Mouse (Mus musculus) embryonic fibroblast, embryonic 13.5 days (primary cell): ENCODE data around the gene Bmyc.

ENCODE experiments used
- CTCF ChIP-seq: IDR thresholded peaks from 2 replicates; pipeline ENCODE4 v1.5.1; 2011; ENCODE audit warnings: mild to moderate bottlenecking, control low read depth, low read length, moderate library complexity, borderline replicate concordance; ENCODE audit not compliant: insufficient read depth
- POLR2A ChIP-seq: IDR thresholded peaks from 2 replicates; pipeline ENCODE4 v1.6.1; 2011; ENCODE audit warnings: low read depth, mild to moderate bottlenecking, control low read depth, low read length, moderate library complexity

DNA sequence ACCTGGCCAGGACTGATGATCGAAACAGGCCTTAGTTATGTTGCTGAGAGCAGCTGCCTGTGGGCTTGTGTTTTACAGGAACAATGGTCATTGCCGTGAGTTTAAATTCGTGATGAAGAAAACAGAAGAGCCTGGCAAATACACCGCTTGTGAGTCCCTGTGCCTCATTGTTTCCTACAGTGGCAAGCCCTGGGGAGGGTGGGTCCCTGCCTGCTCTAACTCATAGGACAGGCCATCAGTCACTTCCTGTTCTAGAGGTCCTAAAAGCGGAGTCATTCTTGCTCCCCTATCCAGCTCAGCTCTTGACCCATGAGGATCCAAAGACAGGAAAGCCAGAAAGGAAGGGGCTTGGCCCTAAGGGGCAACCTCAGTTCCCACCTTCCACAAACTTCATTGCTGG, 5.5 kb upstream of the Bmyc start:
- TF ChIP-seq CTCF, result no peak
- no peak for TF ChIP-seq POLR2A
